15 mouse cellular contexts compared by ENCODE assay signal in genomic region chr3:55511658-55512057, GRCm38 (mm10). TPM values are rescaled to one million over a fixed set of nuclear protein-coding genes. Genes with fewer than 3 reads are reported as not detected.
DNase-seq lines count a peak whose midpoint lies in the region; ATAC-seq and TF ChIP-seq lines count a peak whose summit lies in the region.
"Had no signal": no experiment of that assay in that cellular context is flagged by ENCODE, and none has a peak within 500 bp of the region (broad histone marks: within the 10 kb centered on the region; RNA-seq: fewer than 3 reads in every experiment).

No protein-coding gene starts in this region.

- no peak for ATAC-seq in heart, embryonic 12.5 days (ENCODE audit: insufficient number of reproducible peaks, low FRiP score)
- ATAC-seq in lung, embryonic 14.5 days (ENCODE audit: insufficient read depth), result peak; percentile 51
- ATAC-seq in embryonic facial prominence, embryonic 15.5 days (ENCODE audit: insufficient number of reproducible peaks, low FRiP score, low TSS enrichment, low read depth), result peak; percentile 62
- ATAC-seq in limb, embryonic 14.5 days (ENCODE audit: low FRiP score, low read depth), result peak; percentile 66
- ATAC-seq: Patski had no signal

- H3K27ac ChIP-seq in heart, embryonic 12.5 days (ENCODE audit: poor library complexity, severe bottlenecking), result no peak overlapping the region
- no peak overlapping the region for H3K27ac ChIP-seq in lung, embryonic 14.5 days (ENCODE audit: low read depth)
- H3K27ac ChIP-seq in embryonic facial prominence, embryonic 15.5 days (replicated peaks), result peak overlapping the region; percentile 60
- 0 out of 2 replicates have a peak overlapping the region, but pooled peaks have one; percentile 34 for H3K27ac ChIP-seq in limb, embryonic 14.5 days (replicated peaks; ENCODE audit: low read depth, low read length)
- H3K27ac ChIP-seq: macrophage had no signal

- no peaks in the 10 kb centered on the region for H3K36me3 ChIP-seq in heart, embryonic 12.5 days
- no peaks in the 10 kb centered on the region for H3K36me3 ChIP-seq in lung, embryonic 14.5 days (ENCODE audit: insufficient read depth)
- peaks cover 6% of the 10 kb centered on the region; the same call in 1 of the 2 replicates for H3K36me3 ChIP-seq in embryonic facial prominence, embryonic 15.5 days
- H3K36me3 ChIP-seq in limb, embryonic 14.5 days (ENCODE audit: control insufficient read depth, insufficient read depth, low read length), result peaks cover 5% of the 10 kb centered on the region; the same call in 1 of the 2 replicates

- no peak overlapping the region for H3K4me3 ChIP-seq in heart, embryonic 12.5 days
- H3K4me3 ChIP-seq in lung, embryonic 14.5 days (ENCODE audit: low read depth, low read length), result no peak overlapping the region
- no peak overlapping the region for H3K4me3 ChIP-seq in lung, adult 2 months (replicated peaks; ENCODE audit: extremely low read depth, low read depth, low read length)
- no peak overlapping the region for H3K4me3 ChIP-seq in embryonic facial prominence, embryonic 15.5 days (replicated peaks)
- no peak overlapping the region for H3K4me3 ChIP-seq in limb, embryonic 14.5 days (replicated peaks; ENCODE audit: low read length)
- H3K4me3 ChIP-seq: erythroblast, embryonic 14.5 days had no signal

- TF ChIP-seq CTCF in lung, embryonic 14.5 days (IDR thresholded peaks at IDR 0.05; ENCODE audit: low read depth), result no peak
- no peak for TF ChIP-seq CTCF in lung, adult 2 months (IDR thresholded peaks at IDR 0.05; ENCODE audit: insufficient read depth, low read length)

- no peak overlapping the region for H3K4me2 ChIP-seq in heart, embryonic 12.5 days
- no peak overlapping the region for H3K4me2 ChIP-seq in lung, embryonic 14.5 days
- no peak overlapping the region for H3K4me2 ChIP-seq in embryonic facial prominence, embryonic 15.5 days (replicated peaks)
- no peak overlapping the region for H3K4me2 ChIP-seq in limb, embryonic 14.5 days (replicated peaks; ENCODE audit: low read depth, low read length, severe bottlenecking)

- peak; percentile 41 to 59 for DNase-seq in heart, adult 18-20 months
- DNase-seq in lung, embryonic 14.5 days, result peak; percentile 64
- no peak for DNase-seq in lung, adult 2 months
- DNase-seq in limb, embryonic 14.5 days (ENCODE audit: low spot score), result peak; percentile 78
- no peak for DNase-seq in frontal cortex, postnatal 36 days (ENCODE audit: low spot score in 2 of 2)
- no peak for DNase-seq in layer of hippocampus, postnatal 25 days (ENCODE audit: extremely low spot score in 1 of 2, low spot score in 1 of 2)
- DNase-seq: adrenal gland, postnatal 25 days; cerebellum, adult 2 months had no signal

- 0 out of 2 replicates have a peak, but pooled peaks cover 3% of the 10 kb centered on the region for H3K4me1 ChIP-seq in heart, embryonic 12.5 days (replicated peaks)
- no peaks in the 10 kb centered on the region for H3K4me1 ChIP-seq in lung, embryonic 14.5 days (ENCODE audit: insufficient read depth)
- no peaks in the 10 kb centered on the region for H3K4me1 ChIP-seq in lung, adult 2 months (ENCODE audit: control insufficient read depth, insufficient read depth, low read length)
- H3K4me1 ChIP-seq in embryonic facial prominence, embryonic 15.5 days, result 0 out of 2 replicates have a peak, but pooled peaks cover 2% of the 10 kb centered on the region
- H3K4me1 ChIP-seq in limb, embryonic 14.5 days (ENCODE audit: control insufficient read depth, insufficient read depth, low read length), result peaks cover 17% of the 10 kb centered on the region

- no peaks in the 10 kb centered on the region for H3K9me3 ChIP-seq in heart, embryonic 12.5 days (replicated peaks)
- no peaks in the 10 kb centered on the region for H3K9me3 ChIP-seq in lung, embryonic 14.5 days (ENCODE audit: low read depth, low read length)
- no peaks in the 10 kb centered on the region for H3K9me3 ChIP-seq in embryonic facial prominence, embryonic 15.5 days (replicated peaks)
- no peaks in the 10 kb centered on the region for H3K9me3 ChIP-seq in limb, embryonic 14.5 days (ENCODE audit: control insufficient read depth, low read length)

- H3K27me3 ChIP-seq in heart, embryonic 12.5 days (replicated peaks), result no peaks in the 10 kb centered on the region
- H3K27me3 ChIP-seq in lung, embryonic 14.5 days (ENCODE audit: insufficient read depth, low read length), result no peaks in the 10 kb centered on the region
- no peaks in the 10 kb centered on the region for H3K27me3 ChIP-seq in embryonic facial prominence, embryonic 15.5 days
- no peaks in the 10 kb centered on the region for H3K27me3 ChIP-seq in limb, embryonic 14.5 days (ENCODE audit: control insufficient read depth, insufficient read depth, low read length)
- H3K27me3 ChIP-seq: Patski had no signal

- no peak for TF ChIP-seq POLR2A in lung, adult 2 months (IDR thresholded peaks at IDR 0.05; ENCODE audit: borderline replicate concordance, extremely low read depth, low read depth, low read length)
- no peak for TF ChIP-seq POLR2A in limb, embryonic 14.5 days (IDR thresholded peaks at IDR 0.05; ENCODE audit: borderline replicate concordance, extremely low read depth, insufficient read depth, insufficient read length)

- WGBS in heart, embryonic 12.5 days, result 53% methylated on average over 6 of the region's 6 CpGs
- 35% methylated on average over 6 of the region's 6 CpGs for WGBS in lung, embryonic 14.5 days
- 45% methylated on average over 6 of the region's 6 CpGs for WGBS in lung, adult 2 months
- WGBS in embryonic facial prominence, embryonic 15.5 days, result 26% methylated on average over 6 of the region's 6 CpGs
- 30% methylated on average over 6 of the region's 6 CpGs for WGBS in limb, embryonic 14.5 days

- no peak overlapping the region for H3K9ac ChIP-seq in heart, embryonic 12.5 days
- H3K9ac ChIP-seq in lung, embryonic 14.5 days, result no peak overlapping the region
- H3K9ac ChIP-seq in embryonic facial prominence, embryonic 15.5 days, result no peak overlapping the region
- H3K9ac ChIP-seq in limb, embryonic 14.5 days (ENCODE audit: low read depth, low read length, severe bottlenecking), result no peak overlapping the region

RNA-seq across cellular contexts. Expression of gene Gm21954, which starts 39.6 kb away (rescaled TPM):
- total RNA-seq in heart, adult 18-20 months (2021), result not detected
- polyA plus RNA-seq in heart, embryonic 12.5 days (2016; fragmentation: Nextera tagmentation; extraction: Ambion mirVana), result not detected in 2 replicates
- polyA plus RNA-seq in lung, embryonic 14.5 days (2014; fragmentation: Nextera tagmentation; extraction: Ambion mirVana), result not detected in 2 replicates
- polyA plus RNA-seq in lung, adult 2 months (2012; rRNA removed), result not detected in 2 replicates
- not detected in 2 replicates for polyA plus RNA-seq in embryonic facial prominence, embryonic 15.5 days (2015; fragmentation: Nextera tagmentation; extraction: Ambion mirVana)
- not detected in 2 replicates for polyA plus RNA-seq in limb, embryonic 14.5 days (2012; rRNA removed)
- not detected in 2 replicates for polyA plus RNA-seq in limb, embryonic 14.5 days (2014; fragmentation: Nextera tagmentation; extraction: Ambion mirVana)
- total RNA-seq in layer of hippocampus, postnatal 25 days (2021), result not detected
- total RNA-seq: adrenal gland, postnatal 25 days; gastrocnemius, adult 8-10 months; left cerebral cortex, adult 18-20 months had no signal
- polyA plus RNA-seq: cerebellum, adult 2 months; erythroblast, embryonic 14.5 days; macrophage; Patski had no signal

Comparison
In these comparisons a context has a peak if more than half of its experiments do, and no peak if none do; other contexts are left out.
1. DNase-seq: peak in heart, adult 18-20 months (2 of 2), lung, embryonic 14.5 days (single experiment) and limb, embryonic 14.5 days (single experiment); none in lung, adult 2 months (single experiment), frontal cortex, postnatal 36 days (0 of 2) and layer of hippocampus, postnatal 25 days (0 of 2).
2. H3K27ac ChIP-seq: peak in embryonic facial prominence, embryonic 15.5 days (single experiment) and limb, embryonic 14.5 days (single experiment); none in heart, embryonic 12.5 days (single experiment) and lung, embryonic 14.5 days (single experiment).